ENCODE assay signal across 22 mouse cellular contexts in the genomic region with DNA sequence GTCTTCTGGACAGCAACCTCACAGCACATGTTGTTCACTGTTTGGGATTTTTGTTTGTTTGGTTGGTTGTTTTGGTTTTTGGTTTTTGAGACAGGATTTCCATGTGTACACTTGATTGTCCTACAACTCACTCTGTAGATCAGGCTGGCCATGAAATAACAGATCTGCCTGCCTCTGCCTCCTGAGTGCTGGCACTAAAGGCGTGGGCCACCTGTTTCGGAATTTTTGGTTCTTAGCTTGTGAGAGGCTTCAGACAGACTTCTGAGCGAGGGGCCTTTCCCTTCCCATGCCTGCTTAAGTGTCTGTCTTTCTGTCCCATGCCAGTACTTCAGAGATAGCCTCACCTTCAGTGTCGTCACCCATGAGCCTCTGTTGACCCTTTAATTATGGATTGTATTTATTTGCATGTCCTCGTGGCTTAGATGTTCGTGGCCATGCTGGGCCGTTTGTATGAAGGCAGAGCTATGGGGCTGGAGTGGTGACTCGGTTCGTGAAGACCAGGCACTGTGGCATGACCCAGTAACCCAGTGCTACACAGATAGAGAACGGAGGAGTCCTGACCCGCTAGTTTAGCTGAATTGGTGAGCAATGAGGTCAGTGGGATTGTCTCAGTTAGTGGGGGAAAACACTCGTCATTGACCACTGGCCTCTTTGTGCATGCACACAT. TPM values are rescaled to one million over a fixed set of nuclear protein-coding genes. Genes with fewer than 3 reads are reported as not detected.
DNase-seq lines count a peak whose midpoint lies in the region; ATAC-seq and TF ChIP-seq lines count a peak whose summit lies in the region.
"Had no signal": no experiment of that assay in that cellular context is flagged by ENCODE, and none has a peak within 500 bp of the region (broad histone marks: within the 10 kb centered on the region; RNA-seq: fewer than 3 reads in every experiment).

No protein-coding gene starts in this region.

- no peak for ATAC-seq in kidney, postnatal 0 days (replicated peaks; ENCODE audit: low FRiP score, low read depth)
- no peak for ATAC-seq in stomach, embryonic 15.5 days (ENCODE audit: insufficient read depth, low FRiP score, low read depth)
- no peak for ATAC-seq in monocyte, adult 5-6 weeks (replicated peaks; ENCODE audit: insufficient number of reproducible peaks, low FRiP score, low TSS enrichment, poor library complexity, severe bottlenecking)
- ATAC-seq: forebrain, embryonic 13.5 days had no signal

- DNase-seq in heart, adult 2 months = no peak
- no peak for DNase-seq in heart, adult 9 months (ENCODE audit: low spot score in 2 of 2)
- DNase-seq in kidney, postnatal 0 days (ENCODE audit: low spot score) = no peak
- DNase-seq in kidney, postnatal 25 days = no peak
- DNase-seq in embryo, embryonic 11 days = no peak
- DNase-seq: cerebellum, adult 11-12 months; cerebellum, adult 9-11 months; kidney, adult 8-10 months; liver, embryonic 13.5 days; lung, adult 18-20 months; right cerebral cortex, postnatal 14 days; thymus, adult 18-20 months; thymus, postnatal 25 days had no signal

- H3K4me1 ChIP-seq in heart, adult 2 months (ENCODE audit: control insufficient read depth, insufficient read depth, low read length) = peaks cover 24% of the 10 kb centered on the region
- 0 out of 2 replicates have a peak, but pooled peaks cover 4% of the 10 kb centered on the region for H3K4me1 ChIP-seq in kidney, postnatal 0 days (replicated peaks; ENCODE audit: insufficient read depth, low read length)
- H3K4me1 ChIP-seq in brown adipose tissue, adult 24 weeks (ENCODE audit: control insufficient read depth, insufficient read depth, insufficient read length, low read length) = peaks cover 42% of the 10 kb centered on the region
- peaks cover 8% of the 10 kb centered on the region for H3K4me1 ChIP-seq in stomach, embryonic 15.5 days
- H3K4me1 ChIP-seq: forebrain, embryonic 13.5 days; liver, embryonic 13.5 days had no signal

- no peak for TF ChIP-seq POLR2A in heart, adult 2 months (IDR thresholded peaks at IDR 0.05; ENCODE audit: insufficient read depth, low read depth, low read length)

- H3K27me3 ChIP-seq in heart, adult 2 months (ENCODE audit: control insufficient read depth, insufficient read depth, low read length) = no peaks in the 10 kb centered on the region
- H3K27me3 ChIP-seq in kidney, postnatal 0 days (ENCODE audit: insufficient read depth, low read length) = no peaks in the 10 kb centered on the region
- no peaks in the 10 kb centered on the region for H3K27me3 ChIP-seq in stomach, embryonic 15.5 days (replicated peaks)
- H3K27me3 ChIP-seq: embryonic facial prominence, embryonic 15.5 days; forebrain, embryonic 13.5 days; hindbrain, embryonic 13.5 days; liver, embryonic 13.5 days; midbrain, embryonic 13.5 days had no signal

- H3K27ac ChIP-seq in heart, adult 2 months = peak overlapping the region; percentile 79
- 0 out of 2 replicates have a peak overlapping the region, but pooled peaks have one; percentile 4 for H3K27ac ChIP-seq in kidney, postnatal 0 days
- peak overlapping the region; percentile 91 for H3K27ac ChIP-seq in brown adipose tissue, adult 24 weeks (replicated peaks; ENCODE audit: low read depth, low read length)
- peak overlapping the region; percentile 18; the same call in 1 of the 2 replicates for H3K27ac ChIP-seq in stomach, embryonic 15.5 days
- H3K27ac ChIP-seq: forebrain, embryonic 13.5 days; hindbrain, embryonic 13.5 days; left cerebral cortex, adult 2 months; liver, embryonic 13.5 days; macrophage had no signal

- no peak overlapping the region for H3K9ac ChIP-seq in heart, adult 2 months (ENCODE audit: low read depth, low read length)
- H3K9ac ChIP-seq in kidney, postnatal 0 days (ENCODE audit: low read depth, low read length) = no peak overlapping the region
- no peak overlapping the region for H3K9ac ChIP-seq in stomach, embryonic 15.5 days
- H3K9ac ChIP-seq: embryonic facial prominence, embryonic 15.5 days; forebrain, embryonic 13.5 days; hindbrain, embryonic 13.5 days; liver, embryonic 13.5 days; midbrain, embryonic 13.5 days had no signal

- no peak for TF ChIP-seq CTCF in heart, adult 2 months (IDR thresholded peaks at IDR 0.05)
- no peak for TF ChIP-seq CTCF in kidney, postnatal 0 days (IDR thresholded peaks at IDR 0.05; ENCODE audit: low read depth)

- no peaks in the 10 kb centered on the region for H3K79me2 ChIP-seq in heart, adult 2 months (replicated peaks; ENCODE audit: control insufficient read depth, insufficient read depth, low read length)

- WGBS in heart, adult 2 months = 69% methylated on average over 12 of the region's 12 CpGs
- 84% methylated on average over 12 of the region's 12 CpGs for WGBS in kidney, postnatal 0 days
- WGBS in stomach, embryonic 15.5 days = 81% methylated on average over 12 of the region's 12 CpGs

- no peak for TF ChIP-seq EP300 in heart, adult 2 months (IDR thresholded peaks at IDR 0.05; ENCODE audit: insufficient read depth, low read depth, low read length)

- peaks cover 8% of the 10 kb centered on the region for H3K36me3 ChIP-seq in heart, adult 2 months (ENCODE audit: control insufficient read depth, insufficient read depth, low read length)
- H3K36me3 ChIP-seq in kidney, postnatal 0 days (ENCODE audit: insufficient read depth, low read length) = no peaks in the 10 kb centered on the region
- H3K36me3 ChIP-seq in stomach, embryonic 15.5 days = no peaks in the 10 kb centered on the region
- H3K36me3 ChIP-seq: embryonic facial prominence, embryonic 15.5 days had no signal

- no peak overlapping the region for H3K4me2 ChIP-seq in kidney, postnatal 0 days (ENCODE audit: low read length)
- H3K4me2 ChIP-seq in stomach, embryonic 15.5 days = no peak overlapping the region
- H3K4me2 ChIP-seq: embryonic facial prominence, embryonic 15.5 days; forebrain, embryonic 13.5 days; hindbrain, embryonic 13.5 days; liver, embryonic 13.5 days; midbrain, embryonic 13.5 days had no signal

- H3K9me3 ChIP-seq in kidney, postnatal 0 days (replicated peaks; ENCODE audit: low read length) = no peaks in the 10 kb centered on the region
- H3K9me3 ChIP-seq in stomach, embryonic 15.5 days = no peaks in the 10 kb centered on the region
- H3K9me3 ChIP-seq: embryonic facial prominence, embryonic 15.5 days; forebrain, embryonic 13.5 days; hindbrain, embryonic 13.5 days; liver, embryonic 13.5 days; midbrain, embryonic 13.5 days had no signal

- H3K4me3 ChIP-seq in heart, adult 2 months = no peak overlapping the region
- H3K4me3 ChIP-seq in kidney, postnatal 0 days (replicated peaks; ENCODE audit: low read depth, low read length) = no peak overlapping the region
- H3K4me3 ChIP-seq in brown adipose tissue, adult 24 weeks (ENCODE audit: insufficient read depth, low read depth, low read length) = no peak overlapping the region
- H3K4me3 ChIP-seq in stomach, embryonic 15.5 days (replicated peaks) = no peak overlapping the region
- H3K4me3 ChIP-seq: embryonic facial prominence, embryonic 15.5 days; forebrain, embryonic 13.5 days; hindbrain, embryonic 13.5 days; left cerebral cortex, adult 2 months; liver, embryonic 13.5 days; midbrain, embryonic 13.5 days had no signal

- intact Hi-C loops in heart, adult 2 months (cut with DNase I) = loop anchor here (2.0 to 5.0 kb wide), 2 partner anchors 41 to 63 kb away; no protein-coding TSS in a partner anchor

RNA-seq across cellular contexts. Expression of gene Kctd7, which starts 24.5 kb away (rescaled TPM):
- total RNA-seq in heart, adult 2 months (2021) = 1 to 10 TPM; 1.5 to 3.7 TPM
- 2.5 and 3.1 TPM in 2 replicates for polyA plus RNA-seq in heart, adult 2 months (2012; rRNA removed)
- 4.0 and 4.2 TPM in 2 replicates for polyA plus RNA-seq in kidney, postnatal 0 days (2015; fragmentation: Nextera tagmentation; extraction: Ambion mirVana)
- polyA plus RNA-seq in brown adipose tissue, adult 24 weeks (2012; ENCODE audit: insufficient read depth, insufficient read length, missing spikeins) = 1.2 and 1.5 TPM in 2 replicates
- polyA plus RNA-seq in stomach, embryonic 15.5 days (2015; fragmentation: Nextera tagmentation; extraction: Ambion mirVana) = 4.8 and 5.4 TPM in 2 replicates
- 0.95 to 4.5 TPM (median 1.5 TPM) in 3 replicates for total RNA-seq in monocyte, adult 5-6 weeks (2017)

RNA-seq across cellular contexts. Expression of gene Tpst1, which starts 47.1 kb away (rescaled TPM):
- total RNA-seq in heart, adult 2 months (2021) = 1 to 10 TPM; 7.4 to 9.4 TPM
- polyA plus RNA-seq in heart, adult 2 months (2012; rRNA removed) = 10.1 and 12.6 TPM in 2 replicates
- 63.9 and 66.5 TPM in 2 replicates for polyA plus RNA-seq in kidney, postnatal 0 days (2015; fragmentation: Nextera tagmentation; extraction: Ambion mirVana)
- 11.6 and 14.3 TPM in 2 replicates for polyA plus RNA-seq in brown adipose tissue, adult 24 weeks (2012; ENCODE audit: insufficient read depth, insufficient read length, missing spikeins)
- polyA plus RNA-seq in stomach, embryonic 15.5 days (2015; fragmentation: Nextera tagmentation; extraction: Ambion mirVana) = 70.1 and 77.3 TPM in 2 replicates
- 8.2 to 14.2 TPM (median 11.6 TPM) in 3 replicates for total RNA-seq in monocyte, adult 5-6 weeks (2017)

RNA-seq across cellular contexts. Expression of gene Rabgef1, which starts 51.4 kb away (rescaled TPM):
- total RNA-seq in heart, adult 2 months (2021) = 10 to 100 TPM; 19.6 to 25.5 TPM
- polyA plus RNA-seq in heart, adult 2 months (2012; rRNA removed) = 15.2 and 15.6 TPM in 2 replicates
- polyA plus RNA-seq in kidney, postnatal 0 days (2015; fragmentation: Nextera tagmentation; extraction: Ambion mirVana) = 28.1 and 31.8 TPM in 2 replicates
- polyA plus RNA-seq in brown adipose tissue, adult 24 weeks (2012; ENCODE audit: insufficient read depth, insufficient read length, missing spikeins) = 16.7 and 19.1 TPM in 2 replicates
- 26.6 and 29.2 TPM in 2 replicates for polyA plus RNA-seq in stomach, embryonic 15.5 days (2015; fragmentation: Nextera tagmentation; extraction: Ambion mirVana)
- total RNA-seq in monocyte, adult 5-6 weeks (2017) = 41.1 to 67.6 TPM (median 53.3 TPM) in 3 replicates

Comparison
In these comparisons a context has a peak if more than half of its experiments do, and no peak if none do; other contexts are left out.
1. H3K27ac ChIP-seq: peak in every context shown above with its lines; median percentile 91 in brown adipose tissue, adult 24 weeks; 79 in heart, adult 2 months; 18 in stomach, embryonic 15.5 days; 4 in kidney, postnatal 0 days.